In the genomic region with DNA sequence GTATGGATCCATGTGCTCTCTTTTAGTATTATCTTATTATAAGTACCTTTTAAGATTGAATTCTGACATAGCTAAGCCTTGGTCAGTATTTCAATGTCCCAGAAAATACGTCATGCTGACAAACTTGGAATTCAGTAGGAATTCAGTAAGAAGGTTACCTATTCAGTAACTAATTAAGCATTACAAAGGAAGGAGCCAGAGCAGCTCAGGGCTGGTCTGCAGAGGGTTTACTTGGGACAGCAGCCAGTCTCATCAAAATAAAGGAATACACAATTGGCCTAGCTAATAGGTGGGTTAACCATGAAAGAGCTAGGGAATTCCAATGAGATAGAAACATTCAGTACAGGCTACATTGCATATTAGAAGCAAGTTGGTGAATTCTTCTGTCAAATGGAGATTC, we compare ENCODE assay signal across 23 mouse cellular contexts. TPM values are rescaled to one million over a fixed set of nuclear protein-coding genes. Genes with fewer than 3 reads are reported as not detected.
DNase-seq lines count a peak whose midpoint lies in the region; TF ChIP-seq lines count a peak whose summit lies in the region.
"Not testable (repeated sequence)": the region's sequence is repeated elsewhere in the genome, so short reads cannot be mapped to it uniquely, and the experiment has no call there.
"Had no signal": no experiment of that assay in that cellular context is flagged by ENCODE, and none has a peak within 500 bp of the region (broad histone marks: within the 10 kb centered on the region; RNA-seq: fewer than 3 reads in every experiment).

No protein-coding gene starts in this region.

- H3K4me1 ChIP-seq in ES-Bruce4 (ENCODE audit: control insufficient read depth, insufficient read depth, low read length); ES-E14 (ENCODE audit: control insufficient read depth in 2 of 2, insufficient read depth in 2 of 2, low read length in 2 of 2, poor library complexity in 1 of 2): not testable (repeated sequence)

- H3K9me3 ChIP-seq in ES-Bruce4 (replicated peaks; ENCODE audit: control insufficient read depth, insufficient read depth, low read length, poor library complexity, severe bottlenecking); ES-E14 (ENCODE audit: control insufficient read depth, insufficient read depth, low read depth, low read length): not testable (repeated sequence)

- H3K27me3 ChIP-seq in ES-Bruce4 (ENCODE audit: control insufficient read depth, insufficient read depth, low read length, poor library complexity, severe bottlenecking) = not testable (repeated sequence)

- H3K36me3 ChIP-seq in ES-Bruce4 (ENCODE audit: control insufficient read depth, insufficient read depth, low read length, poor library complexity, severe bottlenecking); ES-E14 (ENCODE audit: control insufficient read depth, insufficient read depth, low read length, poor library complexity, severe bottlenecking): not testable (repeated sequence)

- in situ Hi-C loops in ES-E14 (cut with MboI; ENCODE audit: low sequenced_read_pairs in 2 of 2, unreplicated experiment in 2 of 2) = not testable (repeated sequence)

- not testable (repeated sequence) for TF ChIP-seq POLR2A in ES-Bruce4 (IDR thresholded peaks at IDR 0.05; ENCODE audit: insufficient read depth, low read length)

- not testable (repeated sequence) for H3K9ac ChIP-seq in ES-Bruce4 (ENCODE audit: low read depth, poor library complexity, severe bottlenecking); ES-E14 (ENCODE audit: insufficient read depth, low read depth, low read length, poor library complexity, severe bottlenecking)

- TF ChIP-seq CTCF in ES-Bruce4 (IDR thresholded peaks at IDR 0.05; ENCODE audit: low read depth, low read length) = not testable (repeated sequence)

- DNase-seq in ES-CJ7 (ENCODE audit: low read depth, low spot score) (peak; percentile 83), ES-E14 (ENCODE audit: low read depth, low spot score) (peak; percentile 50), R1 (ENCODE audit: low read depth, low spot score) (peak; percentile 90), WW6 (ENCODE audit: low read depth, low spot score) (peak; percentile 24), ZHBTc4 (ENCODE audit: low read depth, low spot score) (peak; percentile 86)

- TF ChIP-seq EP300 in ES-Bruce4 (IDR thresholded peaks at IDR 0.05; ENCODE audit: insufficient read depth, low read depth, low read length) = not testable (repeated sequence)

- H3K4me3 ChIP-seq in ES-Bruce4 (ENCODE audit: low read depth, low read length); ES-E14 (ENCODE audit: insufficient read depth in 1 of 2, low read depth in 1 of 2, low read length in 2 of 2, poor library complexity in 1 of 2, severe bottlenecking in 1 of 2): not testable (repeated sequence)

- H3K27ac ChIP-seq in ES-Bruce4 (ENCODE audit: insufficient read depth, low read length) = peak overlapping the region; percentile 73; the same call in 1 of the 2 replicates
- not testable (repeated sequence) for H3K27ac ChIP-seq in ES-E14 (ENCODE audit: insufficient read depth, low read depth, low read length, poor library complexity, severe bottlenecking)

RNA-seq across cellular contexts. Expression of gene Olfr1065, which starts 8.3 kb away (rescaled TPM):
- polyA plus RNA-seq in ES-Bruce4 (2011; ENCODE audit: insufficient read depth, insufficient read length, low read depth, missing spikeins) = not detected in 2 replicates
- not detected in 2 replicates for total RNA-seq in ES-E14 (2012; rRNA removed)
- total RNA-seq: adrenal gland, adult 18-20 months; adrenal gland, adult 2 months; adrenal gland, adult 8-10 months; adrenal gland, postnatal 10 days; adrenal gland, postnatal 14 days; adrenal gland, postnatal 25 days; adrenal gland, postnatal 36 days; adrenal gland, postnatal 4 days; CH12.LX; MEL had no signal
- polyA plus RNA-seq: activated CD4-positive, CD25-positive, alpha-beta regulatory T cell, adult 4 months; adrenal gland, adult 2 months; brain, embryonic 14.5 days; C2C12; CD4-positive, CD25-positive, alpha-beta regulatory T cell, adult 4 months; cerebellum, adult 2 months; G1E; Patski had no signal

RNA-seq across cellular contexts. Expression of gene Olfr1066, which starts 14.0 kb away (rescaled TPM):
- polyA plus RNA-seq in ES-Bruce4 (2011; ENCODE audit: insufficient read depth, insufficient read length, low read depth, missing spikeins) = not detected in 2 replicates
- not detected in 2 replicates for total RNA-seq in ES-E14 (2012; rRNA removed)
- total RNA-seq: adrenal gland, adult 18-20 months; adrenal gland, adult 2 months; adrenal gland, adult 8-10 months; adrenal gland, postnatal 10 days; adrenal gland, postnatal 14 days; adrenal gland, postnatal 25 days; adrenal gland, postnatal 36 days; adrenal gland, postnatal 4 days; CH12.LX; MEL had no signal
- polyA plus RNA-seq: activated CD4-positive, CD25-positive, alpha-beta regulatory T cell, adult 4 months; adrenal gland, adult 2 months; brain, embryonic 14.5 days; C2C12; CD4-positive, CD25-positive, alpha-beta regulatory T cell, adult 4 months; cerebellum, adult 2 months; G1E; Patski had no signal

RNA-seq across cellular contexts. Expression of gene Olfr1062, which starts 15.6 kb away (rescaled TPM):
- not detected in 2 replicates for polyA plus RNA-seq in ES-Bruce4 (2011; ENCODE audit: insufficient read depth, insufficient read length, low read depth, missing spikeins)
- not detected in 2 replicates for total RNA-seq in ES-E14 (2012; rRNA removed)
- total RNA-seq: adrenal gland, adult 18-20 months; adrenal gland, adult 2 months; adrenal gland, adult 8-10 months; adrenal gland, postnatal 10 days; adrenal gland, postnatal 14 days; adrenal gland, postnatal 25 days; adrenal gland, postnatal 36 days; adrenal gland, postnatal 4 days; CH12.LX; MEL had no signal
- polyA plus RNA-seq: activated CD4-positive, CD25-positive, alpha-beta regulatory T cell, adult 4 months; adrenal gland, adult 2 months; brain, embryonic 14.5 days; C2C12; CD4-positive, CD25-positive, alpha-beta regulatory T cell, adult 4 months; cerebellum, adult 2 months; G1E; Patski had no signal

RNA-seq across cellular contexts. Expression of gene Olfr1061, which starts 28.3 kb away (rescaled TPM):
- not detected in 2 replicates for polyA plus RNA-seq in ES-Bruce4 (2011; ENCODE audit: insufficient read depth, insufficient read length, low read depth, missing spikeins)
- total RNA-seq in ES-E14 (2012; rRNA removed) = not detected in 2 replicates
- total RNA-seq: adrenal gland, adult 18-20 months; adrenal gland, adult 2 months; adrenal gland, adult 8-10 months; adrenal gland, postnatal 10 days; adrenal gland, postnatal 14 days; adrenal gland, postnatal 25 days; adrenal gland, postnatal 36 days; adrenal gland, postnatal 4 days; CH12.LX; G1E; MEL had no signal
- polyA plus RNA-seq: activated CD4-positive, CD25-positive, alpha-beta regulatory T cell, adult 4 months; adrenal gland, adult 2 months; brain, embryonic 14.5 days; C2C12; CD4-positive, CD25-positive, alpha-beta regulatory T cell, adult 4 months; cerebellum, adult 2 months; G1E; Patski had no signal

RNA-seq across cellular contexts. Expression of gene Olfr228, which starts 45.1 kb away (rescaled TPM):
- not detected in 2 replicates for polyA plus RNA-seq in ES-Bruce4 (2011; ENCODE audit: insufficient read depth, insufficient read length, low read depth, missing spikeins)
- total RNA-seq in ES-E14 (2012; rRNA removed) = not detected in 2 replicates
- total RNA-seq: adrenal gland, adult 18-20 months; adrenal gland, adult 2 months; adrenal gland, adult 8-10 months; adrenal gland, postnatal 10 days; adrenal gland, postnatal 14 days; adrenal gland, postnatal 25 days; adrenal gland, postnatal 36 days; adrenal gland, postnatal 4 days; CH12.LX; G1E; MEL had no signal
- polyA plus RNA-seq: activated CD4-positive, CD25-positive, alpha-beta regulatory T cell, adult 4 months; adrenal gland, adult 2 months; brain, embryonic 14.5 days; C2C12; CD4-positive, CD25-positive, alpha-beta regulatory T cell, adult 4 months; cerebellum, adult 2 months; G1E; Patski had no signal

Comparison
In these comparisons a context has a peak if more than half of its experiments do, and no peak if none do; other contexts are left out.
1. DNase-seq: peak in every context shown above with its lines; median percentile 90 in R1; 86 in ZHBTc4; 83 in ES-CJ7; 50 in ES-E14; 24 in WW6.